Mouse (Mus musculus) cerebellum, adult 2 months (tissue): Measurements from ENCODE around the gene Psmc3.

Experiments
- CTCF ChIP-seq: fragments of 200-500 bp; IDR thresholded peaks from 2 replicates; pipeline ENCODE4 v1.5.1; 2011; ENCODE audit warnings: low read depth, mild to moderate bottlenecking, control low read depth, low read length, moderate library complexity, borderline replicate concordance; ENCODE audit not compliant: insufficient read depth
- POLR2A ChIP-seq: fragments of 200-500 bp; IDR thresholded peaks from 2 replicates; pipeline ENCODE4 v1.6.1; 2011; ENCODE audit warnings: low read length, control low read depth, borderline replicate concordance; ENCODE audit not compliant: insufficient read depth

GRCm38 (mm10) chr2:91068872-91069165 lies 15.0 kb downstream of the Psmc3 start:
- no peak for TF ChIP-seq CTCF
- TF ChIP-seq POLR2A = no peak
